Mouse (Mus musculus): ENCODE measurements at regions not wholly inside any gene's neighbourhood (a gene's known extent, or its start where the extent isn't known, plus 50 kb on each side); places are given as distances from the start of the nearest gene placed in this dataset.

GRCm38 (mm10) chr10:95124476-95124875 is 179.8 kb upstream of the Plxnc1 start:
- DNase-seq = no peak

GRCm38 (mm10) chr10:95120007-95120406 is 175.4 kb upstream of the Plxnc1 start:
- no peak for DNase-seq

GRCm38 (mm10) chr10:95118786-95119351 is 174.2 kb upstream of the Plxnc1 start:
- DNase-seq = no peak

- no peak for DNase-seq
Observed at GRCm38 (mm10) chr10:95117731-95118212, 173.1 kb upstream of the Plxnc1 start.

GRCm38 (mm10) chr10:95117041-95117730 is 172.6 kb upstream of the Plxnc1 start:
- DNase-seq = no peak

- DNase-seq = no peak
Observed at GRCm38 (mm10) chr10:95116579-95117011, 172.0 kb upstream of the Plxnc1 start.

GRCm38 (mm10) chr10:95112837-95113388 is 168.3 kb upstream of the Plxnc1 start:
- DNase-seq = no peak

- no peak for DNase-seq
Observed at GRCm38 (mm10) chr10:95112231-95112774, 167.7 kb upstream of the Plxnc1 start.

GRCm38 (mm10) chr10:95110786-95111185 is 166.2 kb upstream of the Plxnc1 start:
- DNase-seq = no peak

- no peak for DNase-seq
Observed at GRCm38 (mm10) chr10:95109576-95109975, 164.9 kb upstream of the Plxnc1 start.

- DNase-seq = no peak
Observed at GRCm38 (mm10) chr10:95107532-95108251, 163.1 kb upstream of the Plxnc1 start.

- DNase-seq = no peak
Observed at GRCm38 (mm10) chr10:95103808-95104207, 159.2 kb upstream of the Plxnc1 start.

- no peak for DNase-seq
Observed at GRCm38 (mm10) chr10:95102981-95103380, 158.3 kb upstream of the Plxnc1 start.

GRCm38 (mm10) chr10:95099906-95100305 is 155.3 kb upstream of the Plxnc1 start:
- no peak for DNase-seq

- DNase-seq = no peak
Observed at GRCm38 (mm10) chr10:95095847-95096246, 151.2 kb upstream of the Plxnc1 start.

GRCm38 (mm10) chr10:95094771-95095170 is 150.1 kb upstream of the Plxnc1 start:
- no peak for DNase-seq

GRCm38 (mm10) chr10:95093266-95093665 is 148.6 kb upstream of the Plxnc1 start:
- no peak for DNase-seq

- DNase-seq = no peak
Observed at GRCm38 (mm10) chr10:95091086-95091485, 146.5 kb upstream of the Plxnc1 start.

GRCm38 (mm10) chr10:95090641-95091040 is 146.0 kb upstream of the Plxnc1 start:
- no peak for DNase-seq

- DNase-seq = no peak
Observed at GRCm38 (mm10) chr10:95090035-95090434, 145.4 kb upstream of the Plxnc1 start.

GRCm38 (mm10) chr10:95087864-95088570 is 143.4 kb upstream of the Plxnc1 start:
- DNase-seq = peak; percentile 62

- no peak for DNase-seq
Observed at GRCm38 (mm10) chr10:95086755-95087154, 142.1 kb upstream of the Plxnc1 start.
